Mouse (Mus musculus): ENCODE data around the gene Spaca4.

DNA sequence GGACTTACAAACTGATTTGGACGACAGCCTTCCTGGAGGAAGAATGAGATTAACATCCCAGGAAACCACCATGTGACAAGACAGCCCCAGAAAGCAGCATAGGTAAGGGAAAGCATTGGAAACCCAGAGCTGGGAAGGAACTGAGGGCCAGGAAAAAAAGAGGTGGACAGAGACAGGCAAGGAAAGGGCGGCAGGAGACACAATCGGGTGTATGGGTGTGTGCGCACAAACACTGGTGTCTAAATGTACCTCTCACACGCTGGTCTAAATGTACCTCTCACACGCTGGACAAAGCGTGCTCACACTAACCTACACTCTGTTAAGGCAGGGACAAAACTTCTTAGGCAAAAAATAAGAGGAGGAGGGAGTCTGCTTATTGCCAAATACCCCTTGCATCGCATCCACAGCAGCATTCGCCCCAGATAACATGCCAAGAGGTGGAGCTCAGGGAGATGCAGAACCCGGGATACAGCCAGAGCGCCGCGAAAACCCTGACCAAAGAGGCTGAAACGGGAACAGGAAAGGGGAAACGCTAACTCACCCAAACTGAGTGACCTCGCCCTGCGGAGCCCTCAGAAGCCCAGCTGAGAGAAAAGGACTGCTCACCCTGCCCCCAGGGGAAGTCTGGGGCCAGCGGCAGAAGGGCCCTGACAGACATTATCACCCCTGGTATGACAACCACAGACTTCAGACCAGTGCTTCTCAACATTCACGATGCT lies 9.7 kb downstream of the Spaca4 start:
- TF ChIP-seq CHD2 (IDR thresholded peaks at IDR 0.05; ENCODE audit: low read depth, low read length) (no peak), ZC3H11A (IDR thresholded peaks at IDR 0.05; ENCODE audit: borderline replicate concordance, low read depth, low read length) (no peak), HCFC1 (IDR thresholded peaks at IDR 0.05; ENCODE audit: borderline replicate concordance, insufficient read depth, low read length) (no peak), MAFK (IDR thresholded peaks at IDR 0.05; ENCODE audit: insufficient read depth, low read depth, low read length) (no peak), ZNF384 (IDR thresholded peaks at IDR 0.05; ENCODE audit: low read depth, low read length) (no peak)

All from ES-E14 (cell line).